Mouse (Mus musculus) B cell, adult 67 days (primary cell): Measurements from ENCODE around the gene Gm4922. TPM values are rescaled to one million over a fixed set of nuclear protein-coding genes. Genes with fewer than 3 reads are reported as not detected.

ENCODE experiments used
- total RNA-seq, 2 experiments: library from RNA; stranded (reverse); gene quantifications; 4 replicates each; pipeline ENCODE4 v1.2.4; 2023

Gene Gm4922
- not detected for total RNA-seq

DNA sequence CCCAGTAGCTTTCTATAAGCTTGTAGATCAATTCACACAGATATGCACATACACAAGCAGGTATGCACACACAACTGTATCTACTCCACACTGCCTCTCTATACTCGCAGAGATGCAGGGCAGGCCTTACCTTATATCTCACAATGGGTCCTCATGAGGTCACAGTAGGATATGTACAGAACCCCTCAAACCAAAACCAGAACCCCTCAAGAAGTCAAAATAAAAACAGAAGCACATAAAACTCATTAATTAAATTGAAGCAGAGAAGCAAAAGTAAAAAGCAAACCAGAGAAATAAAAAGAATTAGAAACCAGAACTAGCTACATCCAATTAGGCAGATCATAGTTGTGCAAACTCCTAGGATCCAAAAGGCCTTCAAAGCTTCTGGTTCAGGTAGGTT is at the start of gene Gm4922:
Gene Gm4922 (minus strand): TSS at position 101 of the 400 bp plus-strand sequence.

DNA sequence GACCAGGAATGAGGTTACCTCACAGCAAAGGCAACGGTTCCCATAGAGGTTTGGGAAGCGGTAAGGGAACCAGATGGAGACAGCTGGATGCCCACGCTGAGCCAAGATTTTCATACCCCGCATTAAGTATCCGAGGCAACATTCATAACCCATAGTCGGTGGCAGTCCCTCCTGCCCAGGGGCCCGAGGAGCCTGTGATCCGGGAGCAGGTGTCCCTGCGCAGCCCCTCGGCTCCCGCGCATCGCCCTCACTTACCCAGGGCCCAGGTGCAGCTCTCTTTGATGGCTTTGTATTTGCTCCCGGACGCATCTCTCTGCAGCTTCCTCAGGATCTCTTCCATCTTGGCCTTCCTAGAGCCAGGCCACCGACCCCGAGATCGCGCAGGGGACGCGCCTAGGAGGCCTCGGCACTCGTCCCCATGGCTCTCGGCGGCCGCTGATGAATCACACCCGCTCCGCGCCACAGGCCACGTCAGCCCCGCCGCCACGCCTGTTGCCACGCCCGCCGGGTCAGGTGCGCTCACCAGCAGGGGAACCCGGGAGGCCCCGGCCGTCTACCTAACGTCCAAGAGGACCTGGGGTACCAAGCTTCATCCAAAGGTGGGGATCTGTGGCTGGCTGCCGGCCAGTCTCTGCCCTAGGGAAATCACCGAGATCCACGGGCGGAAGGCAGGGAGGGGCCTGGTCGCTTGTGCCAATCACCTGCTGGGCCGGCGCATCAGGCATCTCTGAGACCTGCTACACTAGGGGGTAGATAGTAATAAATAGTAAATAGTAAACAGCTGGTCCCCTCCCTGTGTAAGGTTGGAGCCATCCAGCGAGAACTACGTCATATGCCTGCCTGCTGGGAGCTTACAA is 43.1 kb downstream of the Gm4922 start, which contains the start of gene Arfgef3:
Gene Arfgef3 (minus strand): TSS at position 664 of the 857 bp plus-strand sequence.

Other genes starting within 250 kb of the Gm4922 start
- not detected for gene Hebp2, start 240.7 kb downstream of the Gm4922 start, total RNA-seq
- gene Arfgef3, start 42.8 kb downstream of the Gm4922 start, total RNA-seq = not detected
- 1 to 10 TPM in 1 of 2 experiments, not detected in 1; 1.2 TPM for gene Perp, start 58.2 kb upstream of the Gm4922 start, total RNA-seq
- gene Tnfaip3, start 228.9 kb upstream of the Gm4922 start, total RNA-seq = 100 to 1,000 TPM; 269 to 464 TPM